Mouse (Mus musculus) heart, embryonic 13.5 days (tissue): ENCODE measurements around the gene Gm15091. TPM values are rescaled to one million over a fixed set of nuclear protein-coding genes. Genes with fewer than 3 reads are reported as not detected.
"Not testable (repeated sequence)": the region's sequence is repeated elsewhere in the genome, so short reads cannot be mapped to it uniquely, and the experiment has no call there.

Source experiments
- ATAC-seq: fragments of 200-750 bp; cut with Nextera tagmentation; 2 replicates; pipeline ENCODE4 v1.8.0; 2017; ENCODE audit warnings: moderate TSS enrichment; ENCODE audit not compliant: insufficient number of reproducible peaks, low FRiP score, low TSS enrichment; ENCODE audit errors: extremely low read depth
- H3K27ac ChIP-seq: fragments of 300-500 bp; sonication (generic); replicated peaks from 2 replicates; pipeline ENCODE4 v1.5.1; 2015; ENCODE audit warnings: moderate library complexity, mild to moderate bottlenecking, inconsistent platforms
- H3K27me3 ChIP-seq: fragments of 300-500 bp; sonication (generic); replicated peaks from 2 replicates; pipeline ENCODE4 v1.6.1; 2015; ENCODE audit warnings: mild to moderate bottlenecking, inconsistent platforms
- H3K36me3 ChIP-seq: fragments of 300-500 bp; sonication (generic); 2 replicates; pipeline ENCODE4 v1.6.1; 2015; ENCODE audit warnings: mild to moderate bottlenecking, inconsistent platforms
- H3K4me1 ChIP-seq: fragments of 300-500 bp; sonication (generic); 2 replicates; pipeline ENCODE4 v1.6.1; 2015; ENCODE audit warnings: inconsistent platforms
- H3K4me2 ChIP-seq: fragments of 300-500 bp; sonication (generic); 2 replicates; pipeline ENCODE4 v1.6.1; 2015; ENCODE audit warnings: inconsistent platforms, mild to moderate bottlenecking, moderate library complexity
- H3K4me3 ChIP-seq: fragments of 300-500 bp; sonication (generic); 2 replicates; pipeline ENCODE4 v1.5.1; 2015; ENCODE audit warnings: moderate library complexity, mild to moderate bottlenecking, inconsistent platforms
- H3K9ac ChIP-seq: fragments of 300-500 bp; sonication (generic); 2 replicates; pipeline ENCODE4 v1.6.1; 2015; ENCODE audit warnings: inconsistent platforms, mild to moderate bottlenecking, moderate library complexity
- H3K9me3 ChIP-seq: fragments of 300-500 bp; sonication (generic); 2 replicates; pipeline ENCODE4 v1.6.1; 2016; ENCODE audit warnings: inconsistent platforms
- WGBS: fragments of 180-500 bp; shearing (Covaris S2); methylation state at CpG from one replicate; pipeline ENCODE4 v1.1.7; 2015; ENCODE audit warnings: mixed read lengths; 5-methylcytosine and 5-hydroxymethylcytosine counted together
- polyA plus RNA-seq: library from polyadenylated mRNA; unstranded; fragments of >200 nt; fragmentation: Nextera tagmentation; extraction: Ambion mirVana; gene quantifications from 2 replicates; pipeline ENCODE4 v1.2.1, GENCODE M21; 2015

Gm15091 gene
- not detected in 2 replicates for polyA plus RNA-seq

DNA sequence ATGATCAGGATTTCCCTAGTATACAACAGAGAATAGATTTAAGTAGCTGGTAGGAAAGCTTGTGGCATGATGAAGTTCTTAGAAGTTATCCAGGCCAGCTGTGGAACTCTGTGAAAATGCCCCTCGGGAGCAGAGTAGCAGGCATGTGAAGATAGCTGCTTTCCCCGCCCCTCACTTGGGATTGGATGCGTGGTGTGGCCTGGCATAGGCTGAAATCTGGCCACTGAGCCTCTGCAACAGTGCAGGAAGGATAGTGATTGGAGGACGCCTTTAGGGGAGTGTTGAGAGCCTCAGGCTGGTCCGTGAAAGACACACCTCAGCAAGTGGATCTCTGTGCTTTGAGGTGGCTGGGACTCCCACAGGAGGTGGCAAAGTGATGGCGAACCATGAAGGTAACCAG lies at the start of gene Gm15091:
Gene Gm15091 (plus strand): TSS at position 301 of the 400 bp plus-strand sequence.
- H3K4me2 ChIP-seq, H3K4me3 ChIP-seq, ATAC-seq, H3K9ac ChIP-seq, H3K4me1 ChIP-seq, H3K27me3 ChIP-seq, H3K9me3 ChIP-seq, H3K36me3 ChIP-seq, H3K27ac ChIP-seq: not testable (repeated sequence)
- 63% methylated on average over 5 of the region's 6 CpGs for WGBS

Other genes with a start within 250 kb of the Gm15091 start
- gene Gm15097, start 157.2 kb upstream of the Gm15091 start, polyA plus RNA-seq = not detected in 2 replicates